Mouse (Mus musculus): ENCODE data around the gene Xab2.

DNA sequence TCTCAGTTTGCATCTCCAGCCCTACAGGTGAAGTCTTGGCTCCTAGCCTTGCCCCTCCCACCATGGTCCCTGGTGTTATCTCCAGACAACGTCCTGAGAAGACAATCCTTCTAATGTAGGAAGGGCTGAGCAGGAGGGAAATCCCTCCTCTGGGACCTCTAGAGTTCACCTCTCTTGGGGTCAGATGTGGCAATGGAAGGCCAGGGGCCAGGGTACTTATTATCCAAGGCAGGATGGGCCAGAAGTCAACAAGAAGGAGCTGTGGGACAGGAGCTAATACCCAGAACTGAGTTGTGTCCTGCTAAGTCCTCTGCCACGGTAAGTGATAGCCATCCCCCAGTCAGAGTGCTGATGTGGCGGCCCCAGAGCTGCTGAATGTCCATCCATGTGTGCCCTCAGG, 34.4 kb upstream of the Xab2 start, which contains the start of gene Retn:
- TF ChIP-seq ZKSCAN1 (IDR thresholded peaks at IDR 0.05; ENCODE audit: borderline replicate concordance, low read depth, low read length) (no peak), CHD1 (IDR thresholded peaks at IDR 0.05; ENCODE audit: low read depth, low read length) (no peak), TCF12 (IDR thresholded peaks at IDR 0.05; ENCODE audit: low read depth, low read length) (no peak), CTCF (conservative IDR thresholded peaks at IDR 0.05 in 1 of 2, IDR thresholded peaks at IDR 0.05 in 1 of 2; ENCODE audit: low read depth in 2 of 2, low read length in 2 of 2) (no peak), SIN3A (IDR thresholded peaks at IDR 0.05; ENCODE audit: low read length) (no peak), EP300 (IDR thresholded peaks at IDR 0.05; ENCODE audit: low read length) (no peak)
